Mouse (Mus musculus) liver, embryonic 14.5 days (tissue): Measurements from ENCODE around the gene Apoc4. TPM values are rescaled to one million over a fixed set of nuclear protein-coding genes. Genes with fewer than 3 reads are reported as not detected.

Experiments
- ATAC-seq: fragments of 200-750 bp; cut with Nextera tagmentation; 2 replicates; pipeline ENCODE4 v1.8.0; 2017; ENCODE audit warnings: moderate number of reproducible peaks, mild to moderate bottlenecking, moderate library complexity; ENCODE audit not compliant: insufficient read depth
- DNase-seq, 3 experiments: peaks; one replicate each; pipeline ENCODE4 v3.0.0-alpha.2; 2012 to 2013; ENCODE audit warnings: low read depth in 3 of 3, low spot score in 3 of 3
- H3K27ac ChIP-seq: fragments of 300-500 bp; sonication (generic); 2 replicates; pipeline ENCODE4 v1.5.1; 2014; ENCODE audit warnings: moderate library complexity, mild to moderate bottlenecking, control low read depth, inconsistent platforms
- H3K27me3 ChIP-seq: fragments of 300-500 bp; sonication (generic); 2 replicates; pipeline ENCODE4 v1.6.1; 2014; ENCODE audit warnings: mild to moderate bottlenecking, low read length, moderate library complexity; ENCODE audit not compliant: control insufficient read depth, insufficient read depth
- H3K36me3 ChIP-seq: fragments of 300-500 bp; sonication (generic); replicated peaks from 2 replicates; pipeline ENCODE4 v1.6.1; 2014; ENCODE audit warnings: low read depth; ENCODE audit not compliant: control insufficient read depth, insufficient read depth
- H3K4me1 ChIP-seq, 2 experiments: fragments of 200-500 bp in 1 of 2; fragments of 300-500 bp in 1 of 2; sonication (generic) in 1 of 2; replicated peaks; 2 replicates each; pipeline ENCODE4 v1.6.1; 2012 to 2014; ENCODE audit warnings: antibody characterized with exemption in 1 of 2, inconsistent platforms in 1 of 2, low read length in 1 of 2; ENCODE audit not compliant: control insufficient read depth in 2 of 2, insufficient read depth in 2 of 2
- H3K4me2 ChIP-seq: fragments of 300-500 bp; sonication (generic); 2 replicates; pipeline ENCODE4 v1.6.1; 2014; ENCODE audit warnings: low read depth, mild to moderate bottlenecking, control low read depth, moderate library complexity
- H3K4me3 ChIP-seq, 2 experiments: fragments of 200-500 bp in 1 of 2; fragments of 300-500 bp in 1 of 2; sonication (generic) in 1 of 2; 2 replicates each; pipeline ENCODE4 v1.5.1; 2012 to 2014; ENCODE audit warnings: low read depth in 2 of 2, low read length in 2 of 2, mild to moderate bottlenecking in 2 of 2, control low read depth in 1 of 2, inconsistent platforms in 1 of 2, moderate library complexity in 1 of 2; ENCODE audit not compliant: insufficient read depth in 1 of 2
- H3K9ac ChIP-seq: fragments of 300-500 bp; sonication (generic); replicated peaks from 2 replicates; pipeline ENCODE4 v1.6.1; 2014; ENCODE audit warnings: mild to moderate bottlenecking, control low read depth, moderate library complexity
- H3K9me3 ChIP-seq: fragments of 300-500 bp; sonication (generic); 2 replicates; pipeline ENCODE4 v1.6.1; 2016; ENCODE audit warnings: low read length, mixed read lengths; ENCODE audit not compliant: control insufficient read depth
- CTCF ChIP-seq: IDR thresholded peaks from 2 replicates; pipeline ENCODE4 v1.5.1; 2016; ENCODE audit warnings: antibody characterized with exemption, low read depth, control low read depth
- EP300 ChIP-seq: IDR thresholded peaks from 2 replicates; pipeline ENCODE4 v1.6.1; 2016; ENCODE audit warnings: antibody characterized with exemption, low read depth
- WGBS: fragments of 180-500 bp; shearing (Covaris S2); extraction: QIAGEN DNeasy Blood & Tissue Kit; methylation state at CpG from one replicate; pipeline ENCODE4 v1.1.7; 2014; ENCODE audit not compliant: insufficient replicate concordance; 5-methylcytosine and 5-hydroxymethylcytosine counted together
- polyA plus RNA-seq, 2 experiments: library from polyadenylated mRNA; depleted of rRNA in 1 of 2; stranded (reverse) in 1 of 2; unstranded in 1 of 2; fragments of >200 nt; fragmentation: Nextera tagmentation in 1 of 2; extraction: Ambion mirVana in 1 of 2; gene quantifications; 2 replicates each; pipeline versions ENCODE4 v1.2.1 to v1.2.3; 2012 to 2014

The Apoc4 gene
- polyA plus RNA-seq, 2 experiments = 90.9 to 200 TPM

DNA sequence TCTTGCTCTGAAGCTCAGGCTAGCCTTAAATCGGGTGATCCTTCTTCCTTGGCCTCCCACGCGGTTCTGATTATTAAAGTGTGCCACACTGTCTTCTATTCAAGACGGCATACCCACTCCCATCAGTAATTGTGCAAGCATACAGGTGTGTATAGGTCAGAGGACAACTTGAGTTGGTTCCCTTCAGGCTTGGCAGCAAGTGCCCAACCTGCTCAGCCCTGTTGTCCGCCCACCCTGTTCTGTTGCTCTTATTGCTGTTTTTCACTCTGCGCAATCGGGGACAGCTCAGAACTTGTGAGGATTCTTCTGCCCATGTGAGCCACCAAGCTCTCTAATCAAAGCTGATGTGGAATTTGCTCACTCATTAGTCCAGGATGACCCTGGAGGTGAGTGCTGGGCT is 24.0 kb upstream of the Apoc4 start:
- ATAC-seq (no peak), DNase-seq (no peak)
- Histone ChIP-seq H3K4me2 (no peak overlapping the region), H3K9ac (no peak overlapping the region), H3K27me3 (no peaks in the 10 kb centered on the region), H3K9me3 (no peaks in the 10 kb centered on the region), H3K36me3 (peaks cover 25% of the 10 kb centered on the region), H3K27ac (no peak overlapping the region), H3K4me1 (peaks cover 3 to 6% of the 10 kb centered on the region in 2 experiments; a peak in 3 of 4 replicates), H3K4me3 (no peak overlapping the region)
- TF ChIP-seq EP300 = no peak
- WGBS = 80% methylated on average over 7 of the region's 7 CpGs

DNA sequence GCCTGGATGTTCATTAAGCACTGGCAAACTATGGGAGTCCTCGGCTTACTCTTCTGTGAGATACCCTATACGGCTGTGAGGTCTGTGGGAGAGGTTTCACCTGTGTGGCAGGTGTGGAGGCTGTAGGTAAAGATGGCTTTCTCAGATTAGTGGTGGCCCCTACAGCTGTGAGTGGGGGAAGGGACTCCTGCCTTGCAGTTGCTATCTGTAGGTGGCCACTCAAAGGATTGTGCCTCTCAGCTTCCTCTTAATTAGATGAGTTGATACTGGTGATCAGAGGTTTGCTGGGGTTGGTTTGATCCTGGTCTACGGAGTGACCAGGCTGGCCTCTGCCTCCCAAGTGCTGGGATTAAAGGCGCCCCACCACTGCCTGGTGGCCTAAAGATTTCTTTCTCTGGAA is 23.2 kb upstream of the Apoc4 start:
- Histone ChIP-seq H3K9me3 (no peaks in the 10 kb centered on the region), H3K36me3 (peaks cover 21% of the 10 kb centered on the region), H3K4me2 (no peak overlapping the region), H3K27ac (no peak overlapping the region), H3K9ac (no peak overlapping the region), H3K4me3 (no peak overlapping the region), H3K27me3 (no peaks in the 10 kb centered on the region), H3K4me1 (peaks cover 4 to 13% of the 10 kb centered on the region in 2 experiments; a peak in 3 of 4 replicates)
- TF ChIP-seq EP300 (no peak), CTCF (no peak)
- DNase-seq (no peak), ATAC-seq (no peak)
- 77% methylated on average over 4 of the region's 4 CpGs for WGBS

DNA sequence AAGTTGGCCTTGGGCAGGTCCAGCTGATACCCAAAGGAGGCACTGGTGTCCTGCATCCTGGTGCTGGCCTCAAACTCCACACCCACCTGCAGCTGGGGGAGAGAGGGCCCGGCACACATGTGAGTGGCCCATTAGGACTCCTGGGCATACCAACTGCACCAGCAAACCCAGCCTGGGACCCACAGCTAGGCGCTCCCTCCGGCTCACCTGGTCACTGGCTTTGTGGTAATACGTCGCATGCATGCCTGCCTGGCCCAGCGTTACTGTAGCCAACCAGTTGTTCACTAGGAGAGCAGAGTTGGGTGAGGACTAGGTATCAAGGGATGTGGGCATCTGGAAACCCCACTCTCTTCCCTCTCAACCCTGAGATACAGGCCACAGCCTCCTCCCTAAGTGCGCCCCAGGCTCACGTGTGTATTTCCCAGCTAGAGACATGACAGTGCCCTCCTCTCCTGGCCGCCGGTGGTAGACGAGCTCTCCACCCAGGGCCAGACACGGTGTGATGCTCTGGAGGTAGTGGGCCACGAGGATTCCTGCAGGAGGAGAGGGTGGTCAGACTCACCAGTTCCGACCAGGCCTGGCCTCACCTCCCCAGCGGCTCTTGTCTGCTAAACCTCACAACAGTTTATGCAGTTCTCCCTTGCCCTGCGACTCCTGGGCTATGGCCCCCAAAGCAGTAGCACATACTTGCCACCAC is 21.7 kb upstream of the Apoc4 start:
- WGBS = 77% methylated on average over 16 of the region's 16 CpGs
- no peak for DNase-seq
- Histone ChIP-seq H3K4me1 (peaks cover 7 to 22% of the 10 kb centered on the region in 2 experiments), H3K4me2 (no peak overlapping the region), H3K4me3 (no peak overlapping the region), H3K9ac (no peak overlapping the region), H3K27ac (no peak overlapping the region), H3K36me3 (peaks cover 10% of the 10 kb centered on the region), H3K27me3 (no peaks in the 10 kb centered on the region), H3K9me3 (no peaks in the 10 kb centered on the region)
- TF ChIP-seq CTCF (no peak), EP300 (no peak)
- ATAC-seq = no peak

DNA sequence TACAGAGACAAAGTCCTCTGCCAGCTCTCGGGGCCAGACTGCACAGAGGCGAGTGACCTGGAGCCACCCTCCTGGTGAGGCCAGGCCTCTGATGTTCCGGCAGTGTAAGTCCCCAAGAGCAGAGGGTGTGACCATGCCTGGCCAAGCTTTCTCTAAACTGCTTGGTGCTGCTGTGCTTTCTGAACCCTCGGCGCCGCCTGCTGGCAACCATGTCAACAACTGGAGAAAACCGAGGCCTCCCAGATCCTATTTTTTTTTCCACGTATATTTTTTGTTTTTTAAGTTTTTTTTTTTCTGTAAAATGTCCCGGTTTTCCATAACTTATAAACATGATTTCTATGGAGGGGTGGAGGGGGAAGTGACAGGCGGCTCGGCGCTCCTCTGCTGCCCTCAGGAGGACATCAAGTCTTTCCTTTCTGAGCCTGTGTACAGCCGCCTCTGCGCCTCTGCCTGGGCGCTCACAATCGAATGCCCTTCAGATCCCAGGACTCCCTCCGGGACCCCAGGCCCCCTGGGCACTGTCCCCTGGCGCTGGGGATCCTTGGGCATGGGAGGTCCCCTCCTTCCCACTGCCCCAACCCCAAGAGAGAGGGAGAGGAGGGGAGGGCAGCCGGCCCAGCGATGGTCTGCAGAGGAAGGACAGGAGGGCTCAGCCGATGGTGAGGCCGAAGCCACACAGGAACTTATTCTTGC is 19.9 kb upstream of the Apoc4 start:
- Histone ChIP-seq H3K27me3 (no peaks in the 10 kb centered on the region), H3K4me3 (no peak overlapping the region), H3K9ac (no peak overlapping the region), H3K36me3 (peaks cover 11% of the 10 kb centered on the region), H3K4me1 (peaks cover 7 to 23% of the 10 kb centered on the region in 2 experiments), H3K4me2 (no peak overlapping the region; the same call in 1 of the 2 replicates), H3K9me3 (no peaks in the 10 kb centered on the region), H3K27ac (peak overlapping the region; percentile 53)
- DNase-seq (no peak), ATAC-seq (peak; percentile 75)
- TF ChIP-seq EP300 (no peak), CTCF (peak; percentile 82)
- WGBS = 22% methylated on average over 22 of the region's 22 CpGs

DNA sequence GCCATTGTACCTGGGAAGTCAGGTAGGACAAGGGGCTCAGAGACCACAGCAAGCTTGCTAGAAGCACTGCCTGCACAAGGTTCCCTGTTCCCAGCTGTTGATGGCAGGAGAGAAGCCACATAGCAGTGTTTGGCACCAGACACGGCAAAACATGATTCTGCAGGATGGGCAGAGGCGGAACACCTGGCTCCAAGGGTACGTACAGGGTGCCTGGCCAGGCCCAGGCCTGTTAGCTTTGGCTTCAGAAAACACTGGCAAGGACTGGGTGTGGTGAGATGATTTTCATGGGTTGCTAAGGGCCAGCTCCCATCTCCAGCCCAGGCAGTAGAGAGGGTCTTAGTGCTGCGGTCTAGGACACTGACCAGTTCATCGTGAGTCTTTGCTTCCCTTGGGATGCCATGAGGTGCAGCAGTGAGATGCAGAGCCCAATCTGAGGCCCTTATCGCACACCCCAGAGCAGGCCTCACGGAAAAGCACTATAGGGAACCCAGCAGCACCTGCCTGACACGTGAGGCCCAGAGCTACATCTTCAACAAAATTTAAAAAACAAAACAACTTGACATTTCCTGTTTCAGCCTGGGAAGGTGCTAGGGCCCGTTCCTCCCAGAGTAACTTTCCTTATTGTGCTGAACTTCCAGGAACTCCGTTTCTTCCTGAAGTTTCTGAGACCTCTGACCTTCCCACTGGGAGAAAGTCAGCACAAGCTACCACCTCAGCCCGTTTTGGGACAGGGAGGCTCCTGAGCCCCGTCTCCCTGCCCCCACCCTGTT is 19.2 kb upstream of the Apoc4 start:
- 48% methylated on average over 12 of the region's 12 CpGs for WGBS
- H3K4me2 ChIP-seq = peak overlapping the region; percentile 16; the same call in 1 of the 2 replicates
- peak; percentile 17; the same call in 1 of the 2 replicates for ATAC-seq
- peaks cover 11% of the 10 kb centered on the region for H3K36me3 ChIP-seq
- no peak for DNase-seq
- no peaks in the 10 kb centered on the region for H3K27me3 ChIP-seq
- TF ChIP-seq EP300 (no peak), CTCF (no peak)
- H3K9ac ChIP-seq = no peak overlapping the region
- peaks cover 8 to 29% of the 10 kb centered on the region in 2 experiments for H3K4me1 ChIP-seq
- H3K27ac ChIP-seq = no peak overlapping the region; the same call in 1 of the 2 replicates
- H3K9me3 ChIP-seq = no peaks in the 10 kb centered on the region
- no peak overlapping the region for H3K4me3 ChIP-seq
